Mouse (Mus musculus): Measurements from ENCODE around the gene Igfbp5. TPM values are rescaled to one million over a fixed set of nuclear protein-coding genes. Genes with fewer than 3 reads are reported as not detected.

The Igfbp5 gene
- polyA plus RNA-seq, 1 experiment from 2014 or later = 48.2 TPM

DNA sequence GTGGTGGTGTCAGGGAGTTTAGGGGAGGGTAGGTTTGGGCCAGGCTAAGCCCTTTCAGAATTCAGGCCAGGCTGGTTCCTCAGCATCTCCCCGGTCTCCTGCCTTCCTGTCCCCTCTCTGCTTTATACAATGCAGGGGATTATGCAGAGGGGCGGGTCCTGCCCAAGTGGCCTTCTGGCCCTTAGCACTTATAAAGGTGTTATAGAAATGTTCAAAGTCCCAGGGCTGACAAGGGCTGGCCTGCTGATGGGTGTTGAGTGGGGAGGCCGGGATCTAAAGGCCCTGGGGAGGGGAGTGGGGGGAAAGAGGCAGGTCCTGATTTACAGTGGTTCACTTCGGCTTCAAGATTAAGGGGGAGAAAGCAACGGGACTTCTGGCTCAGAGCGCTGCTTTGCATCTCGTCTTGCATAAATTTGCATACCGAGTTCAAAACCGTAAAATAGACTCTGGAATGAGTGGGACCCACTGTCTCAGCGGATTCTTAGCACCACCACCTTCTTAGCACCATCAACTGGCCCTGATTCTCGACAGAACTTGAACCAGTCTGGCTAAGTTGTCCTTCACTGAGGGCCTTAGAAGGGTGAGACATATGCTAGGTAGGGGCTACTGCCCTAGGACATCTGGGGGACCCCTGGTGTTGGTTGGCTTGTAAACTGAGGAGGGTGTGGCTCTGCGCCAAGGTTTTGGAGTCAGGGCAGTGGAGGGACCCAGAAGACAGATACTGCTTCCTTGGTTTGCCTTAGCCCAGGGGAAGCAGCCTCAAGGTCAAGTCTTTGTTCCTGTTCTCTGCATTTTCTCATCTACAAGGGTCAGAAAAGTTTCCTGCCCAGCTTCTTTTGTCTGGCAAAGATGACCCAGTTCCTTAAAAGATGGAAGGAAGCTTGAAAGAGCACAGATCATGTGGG, 47.0 kb downstream of the Igfbp5 start:
- peaks cover 6% of the 10 kb centered on the region; the same call in 1 of the 2 replicates for H3K9me3 ChIP-seq (replicated peaks)
- peak; percentile 50 for DNase-seq (ENCODE audit: low spot score)
- H3K27me3 ChIP-seq (ENCODE audit: low read depth, poor library complexity, severe bottlenecking) = peaks cover 3% of the 10 kb centered on the region; the same call in 1 of the 2 replicates
- 21% methylated on average over 12 of the region's 12 CpGs for WGBS
- H3K27ac ChIP-seq (replicated peaks) = peak overlapping the region; percentile 95
- peaks cover 51% of the 10 kb centered on the region for H3K36me3 ChIP-seq
- H3K4me1 ChIP-seq = peaks cover 71% of the 10 kb centered on the region
- peak overlapping the region; percentile 90 for H3K4me3 ChIP-seq

DNA sequence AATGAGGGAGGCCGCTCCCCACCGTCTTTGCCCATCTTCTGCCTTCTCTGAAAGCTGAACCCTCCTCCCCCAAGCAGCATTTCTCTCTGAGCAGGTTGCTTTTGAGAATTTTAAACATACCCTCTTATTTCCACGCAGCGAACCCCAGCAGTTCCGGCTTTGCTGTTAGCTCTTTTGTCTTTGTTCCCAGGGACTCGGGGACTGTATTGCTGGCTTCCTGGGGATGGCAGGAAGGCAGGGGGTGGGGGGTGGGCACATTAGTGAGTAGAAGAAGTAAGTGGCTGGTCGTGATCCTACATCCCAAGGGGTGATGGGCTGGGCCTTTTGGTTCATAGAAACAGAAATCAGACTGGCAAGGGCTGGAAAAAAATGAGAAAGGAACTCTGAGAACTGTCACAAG, 47.8 kb downstream of the Igfbp5 start:
- Histone ChIP-seq H3K27me3 (ENCODE audit: low read depth, poor library complexity, severe bottlenecking) (peaks cover 10% of the 10 kb centered on the region), H3K4me1 (peaks cover 69% of the 10 kb centered on the region), H3K9me3 (replicated peaks) (peaks cover 6% of the 10 kb centered on the region; the same call in 1 of the 2 replicates), H3K27ac (replicated peaks) (peak overlapping the region; percentile 95), H3K4me3 (peak overlapping the region; percentile 90), H3K36me3 (peaks cover 43% of the 10 kb centered on the region)
- DNase-seq (ENCODE audit: low spot score) = no peak
- under 1% methylated on average over 7 of the region's 7 CpGs for WGBS

DNA sequence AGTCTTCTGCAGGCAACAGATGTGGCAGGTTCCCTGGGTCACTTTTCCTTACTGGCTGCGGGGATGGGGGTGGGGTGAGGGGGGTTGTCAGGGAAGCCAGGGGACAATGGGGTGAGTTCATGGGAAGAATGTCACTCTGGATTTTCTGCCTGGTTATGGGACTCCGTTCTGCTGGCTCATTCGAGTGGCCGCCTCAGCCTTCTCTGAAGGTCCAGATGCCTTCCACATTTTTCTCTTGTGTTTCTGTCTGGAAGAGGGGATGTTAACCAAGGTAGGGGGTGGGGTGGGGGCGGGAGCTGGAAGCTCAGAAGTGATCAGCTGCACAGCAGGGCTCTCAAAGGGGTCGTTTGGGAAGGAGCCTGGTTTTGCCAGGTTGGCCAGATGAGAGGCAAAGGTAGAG, 48.2 kb downstream of the Igfbp5 start:
- WGBS = under 1% methylated on average over 6 of the region's 6 CpGs
- peak; percentile 74 for DNase-seq (ENCODE audit: low spot score)
- peaks cover 69% of the 10 kb centered on the region for H3K4me1 ChIP-seq
- H3K36me3 ChIP-seq = peaks cover 38% of the 10 kb centered on the region
- peaks cover 6% of the 10 kb centered on the region; the same call in 1 of the 2 replicates for H3K9me3 ChIP-seq (replicated peaks)
- H3K27ac ChIP-seq (replicated peaks) = peak overlapping the region; percentile 95
- peaks cover 15% of the 10 kb centered on the region for H3K27me3 ChIP-seq (ENCODE audit: low read depth, poor library complexity, severe bottlenecking)
- H3K4me3 ChIP-seq = peak overlapping the region; percentile 90

DNA sequence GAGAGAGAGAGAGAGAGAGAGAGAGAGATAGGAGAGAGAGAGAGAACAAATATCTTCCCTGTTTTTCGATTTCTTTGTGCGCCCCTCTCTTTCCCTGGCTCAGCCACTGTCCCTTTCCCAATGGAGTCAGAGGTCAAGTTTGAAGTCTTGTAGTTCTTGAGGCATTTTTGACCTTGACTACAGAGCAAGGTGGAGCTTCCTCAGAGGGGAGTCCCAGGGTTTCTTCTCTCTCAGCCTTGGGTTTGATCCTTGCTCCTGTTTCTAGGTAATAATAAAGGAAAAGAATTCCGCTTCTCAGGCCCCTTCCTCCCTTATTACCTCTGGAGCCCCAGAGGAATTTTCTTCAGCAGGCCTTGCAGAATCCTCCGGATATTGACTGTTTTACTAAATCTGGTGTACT, 48.8 kb downstream of the Igfbp5 start:
- H3K27ac ChIP-seq (replicated peaks) = peak overlapping the region; percentile 95
- peak overlapping the region; percentile 90 for H3K4me3 ChIP-seq
- WGBS = under 1% methylated on average over 4 of the region's 4 CpGs
- peaks cover 17% of the 10 kb centered on the region for H3K27me3 ChIP-seq (ENCODE audit: low read depth, poor library complexity, severe bottlenecking)
- peaks cover 69% of the 10 kb centered on the region for H3K4me1 ChIP-seq
- peaks cover 33% of the 10 kb centered on the region for H3K36me3 ChIP-seq
- DNase-seq (ENCODE audit: low spot score) = peak; percentile 31
- H3K9me3 ChIP-seq (replicated peaks) = peaks cover under 1% of the 10 kb centered on the region; the same call in 1 of the 2 replicates

DNA sequence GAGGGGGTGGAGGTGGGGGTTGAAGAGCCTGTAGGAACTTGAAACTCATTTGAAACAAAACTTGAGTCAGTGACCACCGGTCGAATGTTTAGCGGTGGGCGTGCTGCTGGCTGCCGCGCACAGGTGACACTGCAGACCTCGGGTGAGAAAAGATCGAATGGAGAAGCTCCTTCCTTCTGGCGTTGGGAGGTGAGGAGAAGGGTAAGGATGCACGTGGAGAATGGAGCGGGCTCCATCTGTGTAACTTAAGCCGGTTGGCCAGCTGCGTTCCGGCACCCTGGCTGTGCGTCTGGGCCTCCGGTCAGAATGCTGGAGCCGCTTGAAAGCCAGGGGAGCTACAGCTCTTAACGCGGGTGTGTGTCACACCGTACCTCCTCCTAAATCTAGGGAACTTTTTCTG, 49.4 kb downstream of the Igfbp5 start:
- DNase-seq (ENCODE audit: low spot score) = peak; percentile 61
- peak overlapping the region; percentile 95 for H3K27ac ChIP-seq (replicated peaks)
- peaks cover 17% of the 10 kb centered on the region for H3K27me3 ChIP-seq (ENCODE audit: low read depth, poor library complexity, severe bottlenecking)
- H3K4me1 ChIP-seq = peaks cover 69% of the 10 kb centered on the region
- peak overlapping the region; percentile 90 for H3K4me3 ChIP-seq
- WGBS = under 1% methylated on average over 20 of the region's 20 CpGs
- peaks cover 27% of the 10 kb centered on the region for H3K36me3 ChIP-seq
- no peaks in the 10 kb centered on the region for H3K9me3 ChIP-seq (replicated peaks)

DNA sequence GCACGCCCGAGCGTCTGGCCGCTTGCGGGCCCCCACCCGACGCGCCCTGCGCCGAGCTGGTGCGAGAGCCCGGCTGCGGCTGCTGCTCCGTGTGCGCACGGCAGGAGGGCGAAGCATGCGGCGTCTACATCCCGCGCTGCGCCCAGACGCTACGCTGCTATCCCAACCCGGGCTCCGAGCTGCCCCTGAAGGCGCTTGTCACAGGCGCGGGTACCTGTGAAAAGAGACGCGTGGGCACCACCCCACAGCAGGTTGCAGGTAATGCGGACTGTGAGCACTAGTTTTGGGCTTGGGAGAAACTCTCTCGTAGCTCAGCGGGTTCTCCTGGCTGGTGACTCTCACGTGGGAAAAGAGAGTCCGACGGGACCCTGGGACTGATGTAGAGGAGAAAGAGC, 50.0 kb downstream of the Igfbp5 start:
- Histone ChIP-seq H3K36me3 (peaks cover 21% of the 10 kb centered on the region), H3K4me1 (peaks cover 69% of the 10 kb centered on the region), H3K4me3 (peak overlapping the region; percentile 90), H3K27me3 (ENCODE audit: low read depth, poor library complexity, severe bottlenecking) (peaks cover 20% of the 10 kb centered on the region), H3K9me3 (replicated peaks) (no peaks in the 10 kb centered on the region), H3K27ac (replicated peaks) (peak overlapping the region; percentile 95)
- DNase-seq (ENCODE audit: low spot score) = no peak
- WGBS = under 1% methylated on average over 37 of the region's 37 CpGs

DNA sequence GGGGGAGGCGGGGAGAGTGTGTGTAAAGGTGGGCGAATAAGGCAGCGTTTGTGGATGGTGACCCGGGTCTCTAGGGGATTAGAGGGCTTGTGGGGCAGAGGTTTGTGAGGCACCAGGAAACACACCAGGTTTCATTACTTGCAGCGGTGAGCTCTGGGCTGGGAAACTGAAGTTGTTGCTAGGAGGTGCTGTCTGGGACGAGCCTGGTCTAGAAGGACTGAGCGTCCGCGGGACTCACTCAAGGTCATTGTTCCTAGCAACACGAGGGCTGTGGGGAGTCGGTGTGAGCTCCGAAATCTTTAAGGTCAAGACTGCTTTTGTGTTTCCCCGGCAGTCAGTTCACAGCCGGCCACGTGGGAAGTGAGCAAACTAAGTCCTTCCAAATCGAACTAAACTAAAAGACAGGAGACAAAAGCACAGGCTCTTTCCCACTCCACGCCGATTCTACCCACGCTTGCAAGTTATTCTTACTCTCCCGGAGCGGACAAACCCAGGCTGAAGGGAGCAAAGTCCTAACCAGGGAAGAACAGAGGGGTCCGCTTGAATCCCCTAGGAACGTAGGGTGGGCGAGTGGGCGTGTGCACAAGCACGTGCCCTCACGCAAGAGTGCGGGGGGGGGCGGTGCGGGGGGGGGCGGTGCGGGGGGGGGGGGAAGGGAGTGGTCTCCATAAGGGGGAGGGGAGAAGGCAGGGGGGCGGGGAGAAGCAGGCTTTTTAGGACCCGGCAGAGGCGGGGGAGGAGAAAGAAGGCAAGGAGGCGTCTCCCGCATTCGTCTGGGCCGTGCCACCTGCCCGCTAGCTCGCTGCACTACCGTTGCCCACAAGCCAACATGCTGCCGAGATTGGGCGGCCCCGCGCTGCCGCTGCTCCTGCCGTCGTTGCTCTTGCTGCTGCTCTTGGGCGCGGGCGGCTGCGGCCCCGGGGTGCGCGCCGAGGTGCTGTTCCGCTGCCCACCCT, 50.7 kb downstream of the Igfbp5 start, which contains the start of gene Igfbp2:
Gene Igfbp2, plus strand, starts transcription at position 753 of the 956 bp plus-strand sequence.
- peak within 1 kb of the TSS; percentile 90 for H3K4me3 ChIP-seq
- under 1% methylated on average over 53 of the region's 58 CpGs for WGBS
- H3K9me3 ChIP-seq (replicated peaks) = no peaks in the 10 kb centered on the region
- DNase-seq (ENCODE audit: low spot score) = peak; percentile 83
- peaks cover 62% of the 10 kb centered on the region for H3K4me1 ChIP-seq
- peaks cover 14% of the 10 kb centered on the region for H3K36me3 ChIP-seq
- H3K27ac ChIP-seq (replicated peaks) = peak within 1 kb of the TSS; percentile 95
- peaks cover 26% of the 10 kb centered on the region for H3K27me3 ChIP-seq (ENCODE audit: low read depth, poor library complexity, severe bottlenecking)

DNA sequence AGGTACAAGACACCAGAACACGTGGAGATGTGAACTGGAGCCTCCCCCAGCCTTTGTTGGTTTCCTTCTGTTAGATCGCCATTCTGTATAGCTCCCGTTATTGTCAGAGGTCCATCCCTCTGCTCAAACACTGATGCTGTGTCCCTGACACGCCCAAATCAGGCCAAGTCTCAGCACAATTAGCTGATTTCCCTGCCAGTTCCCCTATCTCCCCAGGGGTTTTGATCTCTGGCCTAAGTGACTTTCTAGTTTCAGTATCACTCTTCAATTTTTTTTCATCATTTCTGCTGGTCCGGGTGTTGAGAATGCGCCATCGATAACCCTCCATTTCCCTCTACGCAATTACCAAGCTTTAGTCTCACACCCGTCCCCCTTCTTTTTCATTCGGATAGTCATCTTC, 51.8 kb downstream of the Igfbp5 start:
- 64% methylated on average over 10 of the region's 10 CpGs for WGBS
- no peak for DNase-seq (ENCODE audit: low spot score)
- H3K4me1 ChIP-seq = peaks cover 53% of the 10 kb centered on the region
- H3K36me3 ChIP-seq = peaks cover 3% of the 10 kb centered on the region
- H3K9me3 ChIP-seq (replicated peaks) = no peaks in the 10 kb centered on the region
- H3K27ac ChIP-seq (replicated peaks) = peak overlapping the region; percentile 95
- peaks cover 30% of the 10 kb centered on the region for H3K27me3 ChIP-seq (ENCODE audit: low read depth, poor library complexity, severe bottlenecking)
- no peak overlapping the region for H3K4me3 ChIP-seq

DNA sequence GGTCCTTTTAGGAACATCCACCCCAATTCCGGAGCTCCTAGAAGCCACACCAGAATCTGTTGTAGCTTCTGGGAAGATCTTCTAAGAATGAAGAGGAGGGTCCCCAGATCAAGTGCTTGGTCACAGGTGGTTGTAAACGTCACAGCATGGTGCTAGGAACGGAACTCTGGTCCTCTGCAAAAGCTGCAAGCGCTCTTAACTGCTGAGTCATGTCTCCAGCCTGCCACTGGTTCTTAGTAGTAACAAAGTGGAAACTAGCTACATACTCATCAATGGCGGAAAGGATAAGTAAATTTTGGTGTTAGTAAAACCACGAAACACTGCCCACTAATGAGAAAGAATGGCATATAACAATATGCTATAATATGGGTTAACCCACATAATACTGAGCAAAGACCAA, 54.7 kb downstream of the Igfbp5 start:
- Histone ChIP-seq H3K27ac (replicated peaks) (no peak overlapping the region), H3K27me3 (ENCODE audit: low read depth, poor library complexity, severe bottlenecking) (peaks cover 30% of the 10 kb centered on the region), H3K36me3 (no peaks in the 10 kb centered on the region), H3K4me3 (no peak overlapping the region), H3K4me1 (peaks cover 32% of the 10 kb centered on the region), H3K9me3 (replicated peaks) (no peaks in the 10 kb centered on the region)
- WGBS = 84% methylated on average over 6 of the region's 6 CpGs
- DNase-seq (ENCODE audit: low spot score) = no peak

DNA sequence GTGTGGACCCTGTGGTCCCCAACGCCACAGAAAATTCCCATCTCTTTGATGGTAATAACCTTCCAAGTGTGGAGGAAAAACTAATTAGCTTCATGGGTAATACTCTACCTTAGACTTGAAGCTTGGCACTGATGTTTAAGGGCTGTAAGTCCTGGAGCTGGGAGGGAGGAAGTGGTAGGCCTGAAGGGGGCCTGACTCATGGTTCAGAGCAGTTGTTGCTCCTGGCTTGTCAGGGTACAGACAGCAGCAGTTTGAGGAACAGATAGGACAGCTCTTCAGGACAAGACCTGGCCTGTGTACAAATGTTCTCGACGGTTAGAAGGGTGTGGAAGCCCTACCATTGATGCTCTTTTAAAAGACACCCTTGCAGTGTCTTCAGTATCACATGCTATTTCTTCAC, 59.1 kb downstream of the Igfbp5 start:
- Histone ChIP-seq H3K36me3 (no peaks in the 10 kb centered on the region), H3K27me3 (ENCODE audit: low read depth, poor library complexity, severe bottlenecking) (peaks cover 13% of the 10 kb centered on the region; the same call in 1 of the 2 replicates), H3K4me1 (peaks cover 34% of the 10 kb centered on the region), H3K27ac (replicated peaks) (peak overlapping the region; percentile 89), H3K4me3 (no peak overlapping the region), H3K9me3 (replicated peaks) (peaks cover 9% of the 10 kb centered on the region; the same call in 1 of the 2 replicates)
- no peak for DNase-seq (ENCODE audit: low spot score)
- 93% methylated on average over 3 of the region's 3 CpGs for WGBS

DNA sequence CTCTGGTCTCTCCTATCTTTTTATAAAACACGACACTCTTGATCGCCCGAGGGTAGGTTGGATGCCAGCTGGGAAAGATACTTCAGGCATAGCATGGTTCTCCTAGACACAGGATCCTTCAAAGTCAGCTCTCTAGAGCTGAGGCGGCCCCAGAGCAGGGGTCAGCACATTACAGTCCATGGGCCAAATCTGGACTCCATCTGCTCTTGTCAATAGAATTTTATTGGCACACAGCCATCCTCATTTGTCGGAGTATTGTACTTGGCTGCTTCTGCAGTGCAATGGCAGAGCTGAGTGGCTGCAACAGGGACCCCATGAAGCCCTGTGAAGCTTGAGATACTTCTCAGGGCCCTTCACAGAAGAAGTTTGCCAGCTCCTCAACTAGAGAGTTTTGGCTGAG, 59.5 kb downstream of the Igfbp5 start:
- H3K27ac ChIP-seq (replicated peaks) = peak overlapping the region; percentile 89
- peaks cover 10% of the 10 kb centered on the region; the same call in 1 of the 2 replicates for H3K9me3 ChIP-seq (replicated peaks)
- peaks cover 13% of the 10 kb centered on the region; the same call in 1 of the 2 replicates for H3K27me3 ChIP-seq (ENCODE audit: low read depth, poor library complexity, severe bottlenecking)
- DNase-seq (ENCODE audit: low spot score) = no peak
- no peaks in the 10 kb centered on the region for H3K36me3 ChIP-seq
- peaks cover 34% of the 10 kb centered on the region for H3K4me1 ChIP-seq
- 79% methylated on average over 5 of the region's 5 CpGs for WGBS
- H3K4me3 ChIP-seq = no peak overlapping the region
